Mouse (Mus musculus): ENCODE results near the gene Gm15107. TPM values are rescaled to one million over a fixed set of nuclear protein-coding genes. Genes with fewer than 3 reads are reported as not detected.
"Not testable (repeated sequence)": the region's sequence is repeated elsewhere in the genome, so short reads cannot be mapped to it uniquely, and the experiment has no call there.

Gene Gm15107
- not detected in 3 replicates for total RNA-seq (2017)

- not testable (repeated sequence) for ATAC-seq (replicated peaks; ENCODE audit: insufficient number of reproducible peaks, low FRiP score, low TSS enrichment, poor library complexity, severe bottlenecking)
Observed at GRCm38 (mm10) chrX:148180424-148180823, at the start of gene Gm15107. Gm15107 (plus strand) TSS chrX:148180724.

Other genes starting within 250 kb of the Gm15107 start
- gene Gm15080, start 187.7 kb upstream of the Gm15107 start, total RNA-seq (2017) = not detected in 3 replicates

All from monocyte, adult 5-6 weeks (primary cell).